Mouse (Mus musculus): ENCODE results near the gene Ssna1. TPM values are rescaled to one million over a fixed set of nuclear protein-coding genes. Genes with fewer than 3 reads are reported as not detected.
A peak's percentile ranks its signal among the peaks of the same experiment; 100 is the strongest.

Gene Ssna1
- total RNA-seq, 2 experiments from 2014 or later: 25.8 to 25.9 TPM

- DNase-seq: no peak
- intact Hi-C loops (cut with DNase I): no loop called here
Observed at GRCm38 (mm10) chr2:25237522-25237921, 34.7 kb downstream of the Ssna1 start.

- no peak for DNase-seq
- intact Hi-C loops (cut with DNase I): no loop called here
Observed at GRCm38 (mm10) chr2:25236614-25237013, 35.6 kb downstream of the Ssna1 start, which contains the start of gene Rnf224. Rnf224 (minus strand) TSS chr2:25236787.

GRCm38 (mm10) chr2:25234551-25235220, 37.6 kb downstream of the Ssna1 start:
- intact Hi-C loops (cut with DNase I): no loop called here

GRCm38 (mm10) chr2:25234050-25234449, 38.2 kb downstream of the Ssna1 start, which contains the start of gene Slc34a3:
Slc34a3 (minus strand) TSS chr2:25234364.
- no peak for DNase-seq
- intact Hi-C loops (cut with DNase I): no loop called here

More at GRCm38 (mm10) chr2:25234551-25235220, 37.6 kb downstream of the Ssna1 start:
- no peak for DNase-seq

GRCm38 (mm10) chr2:25233421-25233820, 38.8 kb downstream of the Ssna1 start:
- intact Hi-C loops (cut with DNase I): no loop called here
- DNase-seq: no peak

- intact Hi-C loops (cut with DNase I): no loop called here
- no peak for DNase-seq
Observed at GRCm38 (mm10) chr2:25231038-25231437, 41.2 kb downstream of the Ssna1 start.

- no peak for DNase-seq
- intact Hi-C loops (cut with DNase I): no loop called here
Observed at GRCm38 (mm10) chr2:25230581-25230980, 41.7 kb downstream of the Ssna1 start.

GRCm38 (mm10) chr2:25229582-25229981, 42.7 kb downstream of the Ssna1 start:
- intact Hi-C loops (cut with DNase I): no loop called here
- DNase-seq: no peak

GRCm38 (mm10) chr2:25228995-25229530, 43.2 kb downstream of the Ssna1 start:
- intact Hi-C loops (cut with DNase I): loop anchor here (1.0 kb wide), 1 partner anchor 36 kb away; no protein-coding TSS in a partner anchor
- DNase-seq: no peak

- intact Hi-C loops (cut with DNase I): loop anchor here (1.0 kb wide), 1 partner anchor 35 kb away; no protein-coding TSS in a partner anchor
- DNase-seq: peak; percentile 78 to 85
Observed at GRCm38 (mm10) chr2:25228431-25228889, 43.8 kb downstream of the Ssna1 start.

GRCm38 (mm10) chr2:25227406-25227805, 44.8 kb downstream of the Ssna1 start:
- DNase-seq: no peak
- intact Hi-C loops (cut with DNase I): no loop called here

- DNase-seq: peak; percentile 39 to 40
- intact Hi-C loops (cut with DNase I): no loop called here
Observed at GRCm38 (mm10) chr2:25226864-25227263, 45.4 kb downstream of the Ssna1 start.

- no peak for DNase-seq
- intact Hi-C loops (cut with DNase I): no loop called here
Observed at GRCm38 (mm10) chr2:25225811-25226379, 46.3 kb downstream of the Ssna1 start.

- intact Hi-C loops (cut with DNase I): no loop called here
- peak; percentile 94 to 99 for DNase-seq
Observed at GRCm38 (mm10) chr2:25224766-25225752, 47.2 kb downstream of the Ssna1 start.

- DNase-seq: no peak
- intact Hi-C loops (cut with DNase I): no loop called here
Observed at GRCm38 (mm10) chr2:25224492-25224765, 47.8 kb downstream of the Ssna1 start, which contains the start of gene Tubb4b. Tubb4b (minus strand) TSS chr2:25224702.

GRCm38 (mm10) chr2:25223681-25224491, 48.4 kb downstream of the Ssna1 start:
- intact Hi-C loops (cut with DNase I): no loop called here
- DNase-seq: peak; percentile 72 to 78

GRCm38 (mm10) chr2:25221331-25221772, 50.9 kb downstream of the Ssna1 start:
- intact Hi-C loops (cut with DNase I): no loop called here

More at GRCm38 (mm10) chr2:25221331-25221772, 50.9 kb downstream of the Ssna1 start:
- DNase-seq: no peak
